ENCODE assay signal across 18 mouse cellular contexts in genomic region chr17:62280201-62280600, GRCm38 (mm10).
"Had no signal": no experiment of that assay in that cellular context is flagged by ENCODE, and none has a peak within 500 bp of the region (broad histone marks: within the 10 kb centered on the region; RNA-seq: fewer than 3 reads in every experiment).

No protein-coding gene starts in this region.

- H3K4me1 ChIP-seq: midbrain, embryonic 10.5 days; midbrain, embryonic 12.5 days; neural tube, embryonic 13.5 days; neural tube, embryonic 15.5 days had no signal

- H3K9me3 ChIP-seq: midbrain, embryonic 10.5 days; midbrain, embryonic 12.5 days; neural tube, embryonic 13.5 days; neural tube, embryonic 15.5 days had no signal

- H3K4me3 ChIP-seq: midbrain, embryonic 10.5 days; midbrain, embryonic 12.5 days; myocyte; neural tube, embryonic 13.5 days; neural tube, embryonic 15.5 days had no signal

- H3K36me3 ChIP-seq: midbrain, embryonic 10.5 days; midbrain, embryonic 12.5 days; neural tube, embryonic 13.5 days; neural tube, embryonic 15.5 days had no signal

- H3K27ac ChIP-seq: midbrain, embryonic 10.5 days; midbrain, embryonic 12.5 days; neural tube, embryonic 13.5 days; neural tube, embryonic 15.5 days had no signal

- ATAC-seq: midbrain, embryonic 16.5 days had no signal

- H3K9ac ChIP-seq: lung, embryonic 14.5 days; midbrain, embryonic 12.5 days; neural tube, embryonic 13.5 days; neural tube, embryonic 15.5 days had no signal

- H3K27me3 ChIP-seq: midbrain, embryonic 12.5 days; neural tube, embryonic 13.5 days; neural tube, embryonic 15.5 days had no signal

- H3K4me2 ChIP-seq: lung, embryonic 14.5 days; midbrain, embryonic 12.5 days; neural tube, embryonic 13.5 days; neural tube, embryonic 15.5 days had no signal

- DNase-seq: lung, embryonic 14.5 days; lung, postnatal 10 days; lung, postnatal 4 days; midbrain, embryonic 14.5 days; retina, postnatal 1 day; right cerebral cortex, adult 18-20 months; right cerebral cortex, postnatal 25 days; right cerebral cortex, postnatal 4 days; spleen, adult 18-20 months; thymus, adult 18-20 months; thymus, postnatal 14 days; thymus, postnatal 36 days had no signal
